Mouse (Mus musculus) adrenal gland, postnatal 36 days (tissue): Measurements from ENCODE around the gene 9130409I23Rik. TPM values are rescaled to one million over a fixed set of nuclear protein-coding genes. Genes with fewer than 3 reads are reported as not detected.

ENCODE experiments used
- DNase-seq, 2 experiments: peaks; one replicate each; pipeline ENCODE4 v3.0.0; 2021; ENCODE audit warnings: mixed read lengths in 1 of 2
- long read RNA-seq, 2 experiments: library from polyadenylated mRNA; stranded (forward); transcript quantifications; one replicate each; pipeline ENCODE4 v2.0.0; 2021; ENCODE audit warnings: borderline sequencing depth in 2 of 2
- total RNA-seq, 2 experiments: library from RNA; stranded (reverse); gene quantifications; 2 replicates each; pipeline ENCODE4 v1.2.3; 2021

9130409I23Rik gene
- not detected for total RNA-seq
- long read RNA-seq, experiment 1, result 0 reads
- long read RNA-seq, experiment 2, partial matches to known transcripts, result 0 of 1 reads
- long read RNA-seq, experiment 2, other reads (novel, unspliced or antisense), result 1 of 1 reads

GRCm38 (mm10) chr1:181050937-181051336 is at the start of gene 9130409I23Rik:
Gene 9130409I23Rik, plus strand, starts transcription at chr1:181051237.
- DNase-seq, result no peak

DNA sequence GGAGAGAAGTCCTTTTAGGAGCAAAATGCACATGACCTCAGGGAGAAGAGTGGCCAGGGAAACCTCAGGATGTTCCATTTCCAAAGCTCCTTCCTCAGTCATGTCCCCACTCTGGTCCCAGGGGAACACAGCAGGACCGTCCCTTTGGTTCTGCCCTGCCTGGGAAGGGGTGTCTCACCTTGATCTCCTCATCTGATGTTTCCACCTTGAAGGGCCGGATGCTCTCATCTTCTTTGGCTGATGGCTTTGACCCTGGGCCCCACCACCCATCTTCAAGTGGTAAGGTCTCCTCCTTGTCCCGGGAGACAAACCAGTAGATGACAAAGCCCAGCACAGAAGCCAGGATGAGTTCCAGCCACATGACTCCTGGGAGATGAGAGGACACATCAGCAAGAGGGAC is 49.4 kb upstream of the 9130409I23Rik start:
- no peak for DNase-seq

DNA sequence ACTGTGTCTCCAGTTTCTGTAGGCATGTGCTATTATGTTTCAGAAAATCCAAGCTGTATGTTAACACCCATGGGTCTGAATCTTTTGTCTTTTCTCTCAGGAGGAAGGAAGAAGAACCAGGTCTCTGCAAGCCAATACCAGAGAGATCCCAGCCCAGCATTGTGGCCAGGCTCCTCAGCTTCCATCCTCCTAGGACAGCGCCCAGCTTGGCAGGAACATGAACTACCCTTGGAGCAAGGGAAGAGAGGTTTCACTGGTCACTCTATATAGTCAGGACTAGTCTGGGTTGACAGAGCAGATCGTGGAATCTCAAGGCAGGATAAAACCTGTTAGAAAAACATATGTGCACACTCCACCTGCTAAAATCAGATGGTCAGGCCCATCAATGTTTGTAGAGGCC is 47.2 kb upstream of the 9130409I23Rik start:
- DNase-seq, result no peak

GRCm38 (mm10) chr1:181005331-181005730 is 45.7 kb upstream of the 9130409I23Rik start:
- no peak for DNase-seq

- DNase-seq, result no peak
Observed at GRCm38 (mm10) chr1:181007831-181008230, 43.2 kb upstream of the 9130409I23Rik start.

GRCm38 (mm10) chr1:181008266-181008665 is 42.8 kb upstream of the 9130409I23Rik start:
- DNase-seq, result peak in 1 of 2 experiments; percentile 60

DNA sequence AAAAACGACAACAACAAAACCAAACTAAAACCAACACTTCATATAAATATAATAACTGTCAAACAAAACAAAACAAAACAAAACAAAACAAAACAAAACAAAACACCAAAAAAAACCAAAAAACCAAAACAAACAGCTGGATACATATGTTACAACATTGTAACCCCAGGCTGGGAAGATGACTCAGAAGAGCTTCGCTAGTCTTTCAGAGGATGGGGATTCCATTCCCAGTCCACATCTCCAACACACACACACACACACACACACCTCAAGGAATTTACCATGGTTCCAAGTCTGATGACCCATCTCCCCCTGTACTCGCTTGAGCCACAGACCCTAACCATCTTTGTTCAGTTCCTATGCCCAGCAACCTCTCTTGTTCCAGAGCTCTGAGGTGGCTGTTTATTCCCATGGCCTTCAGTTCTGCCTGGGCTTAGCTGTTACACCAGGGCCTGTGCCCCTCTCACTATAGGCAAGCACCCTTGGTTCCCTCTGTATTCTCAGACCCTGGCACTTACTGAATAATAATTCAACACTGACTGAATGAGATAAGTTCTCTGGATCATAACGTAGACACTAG is 41.9 kb upstream of the 9130409I23Rik start:
- no peak for DNase-seq

DNA sequence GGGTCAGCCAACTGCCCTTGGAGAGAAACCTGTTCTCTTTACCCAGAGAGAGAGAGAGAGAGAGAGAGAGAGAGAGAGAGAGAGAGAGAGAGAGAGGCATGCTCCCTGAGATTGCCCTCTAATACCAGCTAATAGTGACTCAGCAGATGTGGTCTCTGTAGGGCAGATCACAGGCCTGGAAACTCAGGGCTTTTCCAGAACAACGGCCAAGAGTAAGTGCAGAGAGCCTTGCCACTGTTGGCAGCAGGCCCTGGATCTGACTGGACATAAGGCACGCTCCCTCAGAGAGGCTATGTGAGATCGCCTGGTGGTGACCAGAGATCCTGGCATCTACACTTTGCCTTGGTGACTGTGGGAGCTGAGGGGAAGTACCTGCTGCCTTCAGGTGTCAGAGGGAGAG is 41.3 kb upstream of the 9130409I23Rik start:
- DNase-seq, result peak; percentile 89 to 92

- peak in 1 of 2 experiments; percentile 38 for DNase-seq
Observed at GRCm38 (mm10) chr1:181010171-181010932, 40.7 kb upstream of the 9130409I23Rik start.

GRCm38 (mm10) chr1:181011601-181012000 is 39.4 kb upstream of the 9130409I23Rik start:
- DNase-seq, result no peak

- DNase-seq, result no peak
Observed at GRCm38 (mm10) chr1:181012416-181012815, 38.6 kb upstream of the 9130409I23Rik start.

DNA sequence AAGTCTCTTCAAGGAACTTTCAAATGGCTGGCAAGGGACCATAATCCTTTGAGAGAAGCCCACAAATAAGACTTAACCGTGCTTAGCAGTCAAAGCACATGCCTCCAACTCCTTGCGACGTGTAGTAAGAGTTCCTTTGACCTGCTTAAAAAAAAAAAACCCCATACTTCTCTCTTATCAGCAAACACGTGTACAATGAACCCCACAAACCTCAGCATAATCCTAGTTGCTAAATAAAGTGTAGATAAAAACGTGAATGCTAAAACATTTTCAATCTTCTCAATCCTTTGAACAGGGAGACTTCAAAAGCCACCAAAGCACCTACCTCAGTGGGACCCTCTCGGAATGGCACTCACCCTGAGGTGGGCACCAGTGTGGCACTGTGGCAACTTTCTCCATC is 37.6 kb upstream of the 9130409I23Rik start:
- DNase-seq, result no peak

- DNase-seq, result peak; percentile 48 to 71
Observed at GRCm38 (mm10) chr1:181014731-181015500, 36.1 kb upstream of the 9130409I23Rik start.

GRCm38 (mm10) chr1:181015558-181015957 is 35.5 kb upstream of the 9130409I23Rik start:
- DNase-seq, result peak; percentile 68 to 76

- no peak for DNase-seq
Observed at GRCm38 (mm10) chr1:181016045-181016444, 35.0 kb upstream of the 9130409I23Rik start.

- DNase-seq, result peak; percentile 79 to 86
Observed at GRCm38 (mm10) chr1:181016532-181017131, 34.4 kb upstream of the 9130409I23Rik start.

DNA sequence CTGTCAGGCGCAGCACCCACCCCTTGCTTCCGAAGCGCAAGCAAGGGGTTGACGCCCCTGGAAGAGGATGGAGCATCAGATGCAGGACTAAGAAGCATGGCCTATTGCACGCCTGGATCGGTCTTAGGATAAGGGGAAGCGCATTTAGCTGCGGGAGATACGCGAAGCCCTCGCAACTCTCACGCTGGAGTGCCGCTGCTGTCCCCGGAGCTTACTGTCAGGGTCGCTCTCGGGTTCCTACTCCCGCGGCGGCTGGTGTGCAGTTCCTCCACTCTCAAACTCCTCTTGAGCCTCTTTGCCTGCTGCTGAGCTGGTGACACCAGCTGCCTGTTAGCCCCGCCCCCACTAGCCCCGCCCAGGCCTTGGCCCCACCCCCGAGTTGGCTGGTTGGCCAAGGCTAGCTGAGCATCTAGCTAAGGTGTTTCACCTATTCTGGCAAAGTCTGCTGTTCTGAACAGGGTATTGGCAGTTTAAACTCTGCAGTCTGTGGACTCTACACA is 33.8 kb upstream of the 9130409I23Rik start:
- DNase-seq, result peak; percentile 84 to 91

DNA sequence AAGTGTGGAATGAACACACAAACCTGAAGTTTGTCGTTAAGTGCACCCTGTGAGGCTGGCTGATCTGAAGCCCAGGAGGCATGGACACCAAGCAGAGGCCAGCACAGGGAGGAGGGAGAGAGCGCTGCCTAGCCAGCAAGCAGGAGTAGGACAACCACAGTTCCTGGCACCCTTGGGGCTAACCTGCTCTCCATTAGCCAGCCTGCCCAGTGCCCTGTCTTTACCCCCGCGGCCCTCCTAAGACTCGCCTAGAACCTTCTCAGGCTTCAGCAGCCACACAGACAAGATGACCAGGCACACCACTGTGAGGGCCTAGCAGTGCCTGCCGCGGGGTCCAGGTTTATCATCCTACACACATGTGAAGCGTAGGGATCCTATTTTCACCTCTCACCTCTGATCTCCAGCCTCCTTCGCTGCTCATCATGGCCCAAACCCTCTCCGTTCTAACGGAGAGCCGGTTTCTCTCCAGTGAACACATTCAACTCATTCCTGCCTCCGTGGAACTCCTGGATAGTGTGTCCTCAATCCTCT is 33.1 kb upstream of the 9130409I23Rik start:
- no peak for DNase-seq

DNA sequence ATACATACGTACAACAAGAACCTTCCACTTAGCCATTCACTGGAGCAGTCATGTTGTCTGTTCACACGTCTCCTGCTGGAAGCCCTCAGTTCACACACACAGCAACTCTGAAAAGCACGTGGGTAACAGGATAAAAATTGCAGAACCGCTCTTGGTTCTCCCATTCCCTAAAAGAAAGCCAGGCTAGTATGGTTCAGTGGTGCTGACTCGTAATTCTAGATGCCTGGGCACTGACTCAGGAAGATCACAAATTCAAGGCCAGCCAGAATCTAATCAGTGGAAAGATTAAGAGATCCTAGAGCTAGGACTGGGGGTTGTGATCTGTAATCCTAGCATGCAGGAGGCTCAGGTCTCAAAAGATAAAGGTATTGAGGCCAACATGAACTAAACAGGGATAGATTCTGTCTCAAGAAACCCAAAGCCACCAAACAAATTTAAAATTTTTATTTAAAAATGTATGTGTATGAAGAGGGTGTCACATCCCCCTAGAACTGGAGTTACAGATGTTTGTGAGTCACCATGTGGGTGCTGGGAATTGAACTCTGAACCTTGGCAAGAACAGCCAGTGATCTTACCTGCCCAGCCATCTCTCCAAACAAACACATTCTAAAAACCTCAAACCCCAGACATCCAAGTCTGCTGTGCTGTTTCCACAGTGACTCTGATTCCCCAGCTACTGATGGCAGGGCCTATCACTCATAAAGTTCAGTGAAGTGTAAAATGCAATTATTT is 30.1 kb upstream of the 9130409I23Rik start, which contains the start of gene Ephx1:
Gene Ephx1 (minus strand): TSS at position 149 of the 732 bp plus-strand sequence.
- DNase-seq, result peak in 1 of 2 experiments; percentile 35

GRCm38 (mm10) chr1:181021488-181021865 is 29.6 kb upstream of the 9130409I23Rik start:
- no peak for DNase-seq

- peak; percentile 62 to 82 for DNase-seq
Observed at GRCm38 (mm10) chr1:181022265-181022664, 28.8 kb upstream of the 9130409I23Rik start.
